Mouse (Mus musculus) urinary bladder, adult 18-20 months (tissue): ENCODE results near the gene Galt.
A peak's percentile ranks its signal among the peaks of the same experiment; 100 is the strongest.
"Not testable (repeated sequence)": the region's sequence is repeated elsewhere in the genome, so short reads cannot be mapped to it uniquely, and the experiment has no call there.

Experiments
- DNase-seq, 2 experiments: peaks; one replicate each; pipeline ENCODE4 v3.0.0; 2022; ENCODE audit warnings: low spot score in 2 of 2, mixed read lengths in 2 of 2

The Galt gene

GRCm38 (mm10) chr4:41740380-41741157 lies 14.5 kb upstream of the Galt start:
- peak in 1 of 2 experiments; percentile 50 for DNase-seq

- peak; percentile 92 to 96 for DNase-seq
Measured at GRCm38 (mm10) chr4:41741158-41741560, 13.9 kb upstream of the Galt start.

- no peak for DNase-seq
Measured at GRCm38 (mm10) chr4:41744131-41744530, 10.9 kb upstream of the Galt start.

- DNase-seq, result no peak
Measured at GRCm38 (mm10) chr4:41745021-41745420, 10.0 kb upstream of the Galt start.

- peak; percentile 82 to 89 for DNase-seq
Measured at GRCm38 (mm10) chr4:41755338-41756305, 594 bp downstream of the Galt start, which contains the start of gene Sigmar1. Gene Sigmar1, minus strand, starts transcription at chr4:41756157.

- no peak for DNase-seq
Measured at GRCm38 (mm10) chr4:41756440-41756839, 1.4 kb downstream of the Galt start.

GRCm38 (mm10) chr4:41757321-41757720 lies 2.3 kb downstream of the Galt start:
- no peak for DNase-seq

- no peak for DNase-seq
Measured at GRCm38 (mm10) chr4:41758021-41758420, 3.0 kb downstream of the Galt start.

GRCm38 (mm10) chr4:41758701-41759100 lies 3.7 kb downstream of the Galt start:
- no peak for DNase-seq

- no peak for DNase-seq
Measured at GRCm38 (mm10) chr4:41759206-41759605, 4.2 kb downstream of the Galt start.

- no peak for DNase-seq
Measured at GRCm38 (mm10) chr4:41759656-41760287, 4.7 kb downstream of the Galt start.

- peak; percentile 68 to 82 for DNase-seq
Measured at GRCm38 (mm10) chr4:41760288-41760721, 5.3 kb downstream of the Galt start.

GRCm38 (mm10) chr4:41760911-41761310 lies 5.9 kb downstream of the Galt start:
- DNase-seq, result no peak

- no peak for DNase-seq
Measured at GRCm38 (mm10) chr4:41761680-41762079, 6.7 kb downstream of the Galt start.

- no peak for DNase-seq
Measured at GRCm38 (mm10) chr4:41762099-41762687, 7.2 kb downstream of the Galt start.

- DNase-seq, result not testable (repeated sequence)
Measured at GRCm38 (mm10) chr4:41762688-41763114, 7.7 kb downstream of the Galt start.

- DNase-seq, result not testable (repeated sequence)
Measured at GRCm38 (mm10) chr4:41763176-41763575, 8.1 kb downstream of the Galt start.

GRCm38 (mm10) chr4:41767301-41767700 lies 12.3 kb downstream of the Galt start:
- DNase-seq, result not testable (repeated sequence)

- DNase-seq, result not testable (repeated sequence)
Measured at GRCm38 (mm10) chr4:41772946-41773345, 17.9 kb downstream of the Galt start.

- peak; percentile 71 for DNase-seq
Measured at GRCm38 (mm10) chr4:41773502-41773901, 18.5 kb downstream of the Galt start.

- peak; percentile 67 to 75 for DNase-seq
Measured at GRCm38 (mm10) chr4:41774002-41774401, 19.0 kb downstream of the Galt start, which contains the start of gene Ccl27a. Gene Ccl27a, minus strand, starts transcription at chr4:41774247.
